Mouse (Mus musculus) heart, postnatal 0 days (tissue): ENCODE measurements around the gene Aspm. TPM values are rescaled to one million over a fixed set of nuclear protein-coding genes. Genes with fewer than 3 reads are reported as not detected.

Source experiments
- ATAC-seq: fragments of 200-750 bp; cut with Nextera tagmentation; 2 replicates; pipeline ENCODE4 v1.8.0; 2017; ENCODE audit warnings: low read depth, moderate number of reproducible peaks, moderate library complexity; ENCODE audit not compliant: insufficient read depth
- DNase-seq: peaks from one replicate; pipeline ENCODE4 v3.0.0-alpha.2; 2016; ENCODE audit warnings: low spot score
- H3K27ac ChIP-seq: fragments of 300-500 bp; sonication (generic); 2 replicates; pipeline ENCODE4 v1.5.1; 2014; ENCODE audit warnings: low read depth, mild to moderate bottlenecking
- H3K27me3 ChIP-seq: fragments of 300-500 bp; sonication (generic); 2 replicates; pipeline ENCODE4 v1.6.1; 2014; ENCODE audit warnings: low read length, mixed read lengths; ENCODE audit not compliant: control insufficient read depth, insufficient read depth
- H3K36me3 ChIP-seq: fragments of 300-500 bp; sonication (generic); replicated peaks from 2 replicates; pipeline ENCODE4 v1.6.1; 2014; ENCODE audit warnings: low read length, mixed read lengths; ENCODE audit not compliant: control insufficient read depth, insufficient read depth
- H3K4me1 ChIP-seq: fragments of 300-500 bp; sonication (generic); 2 replicates; pipeline ENCODE4 v1.6.1; 2014; ENCODE audit warnings: antibody characterized with exemption; ENCODE audit not compliant: control insufficient read depth, insufficient read depth
- H3K4me2 ChIP-seq: fragments of 300-500 bp; sonication (generic); 2 replicates; pipeline ENCODE4 v1.6.1; 2014; ENCODE audit warnings: low read depth, mild to moderate bottlenecking, low read length, moderate library complexity
- H3K4me3 ChIP-seq: fragments of 300-500 bp; sonication (generic); 2 replicates; pipeline ENCODE4 v1.5.1; 2014; ENCODE audit warnings: low read depth, low read length
- H3K9ac ChIP-seq: fragments of 300-500 bp; sonication (generic); replicated peaks from 2 replicates; pipeline ENCODE4 v1.6.1; 2014; ENCODE audit warnings: low read depth, low read length, mixed read lengths
- H3K9me3 ChIP-seq: fragments of 300-500 bp; sonication (generic); replicated peaks from 2 replicates; pipeline ENCODE4 v1.6.1; 2016; ENCODE audit warnings: low read length; ENCODE audit not compliant: control insufficient read depth
- CTCF ChIP-seq: IDR thresholded peaks from 2 replicates; pipeline ENCODE4 v1.5.1; 2016; ENCODE audit warnings: antibody characterized with exemption, control low read depth, low read depth
- EP300 ChIP-seq: IDR thresholded peaks from 2 replicates; pipeline ENCODE4 v1.6.1; 2016; ENCODE audit warnings: antibody characterized with exemption, low read depth
- WGBS: fragments of 180-500 bp; shearing (Covaris S2); extraction: QIAGEN DNeasy Blood & Tissue Kit; methylation state at CpG from one replicate; pipeline ENCODE4 v1.1.7; 2014; 5-methylcytosine and 5-hydroxymethylcytosine counted together
- polyA plus RNA-seq: library from polyadenylated mRNA; unstranded; fragments of >200 nt; fragmentation: Nextera tagmentation; extraction: Ambion mirVana; gene quantifications from 2 replicates; pipeline ENCODE4 v1.2.1, GENCODE M21; 2015
- total RNA-seq: library from RNA; depleted of rRNA; stranded (reverse); fragments of >200 nt; gene quantifications from 2 replicates; pipeline ENCODE4 v1.2.3, GENCODE M21; 2014; ENCODE audit warnings: low replicate concordance; rRNA removed

Gene Aspm
- total and polyA plus RNA-seq, 2 experiments from 2014 or later = 3.8 to 13.6 TPM

- Histone ChIP-seq H3K36me3 (peaks cover 51% of the 10 kb centered on the region), H3K27me3 (no peaks in the 10 kb centered on the region), H3K4me2 (no peak overlapping the region), H3K4me3 (no peak overlapping the region), H3K27ac (no peak overlapping the region), H3K4me1 (no peaks in the 10 kb centered on the region), H3K9ac (no peak overlapping the region), H3K9me3 (no peaks in the 10 kb centered on the region)
- no peak for ATAC-seq
- no peak for DNase-seq
- TF ChIP-seq CTCF (no peak), EP300 (no peak)
- 96% methylated on average over 3 of the region's 3 CpGs for WGBS
Measured at GRCm38 (mm10) chr1:139494630-139495029, 40.1 kb downstream of the Aspm start.

GRCm38 (mm10) chr1:139495408-139495807 is 40.8 kb downstream of the Aspm start:
- H3K4me2 ChIP-seq = no peak overlapping the region
- no peaks in the 10 kb centered on the region for H3K27me3 ChIP-seq
- H3K9ac ChIP-seq = no peak overlapping the region
- H3K9me3 ChIP-seq = no peaks in the 10 kb centered on the region
- H3K36me3 ChIP-seq = peaks cover 44% of the 10 kb centered on the region
- no peak overlapping the region for H3K27ac ChIP-seq
- TF ChIP-seq EP300 (no peak), CTCF (no peak)
- no peak overlapping the region for H3K4me3 ChIP-seq
- WGBS = 86% methylated on average over 2 of the region's 2 CpGs
- DNase-seq (no peak), ATAC-seq (no peak)
- no peaks in the 10 kb centered on the region for H3K4me1 ChIP-seq

GRCm38 (mm10) chr1:139496212-139496611 is 41.6 kb downstream of the Aspm start:
- no peak overlapping the region for H3K4me2 ChIP-seq
- no peak for TF ChIP-seq CTCF
- TF ChIP-seq EP300 = no peak

GRCm38 (mm10) chr1:139499751-139500150 is 45.2 kb downstream of the Aspm start:
- no peaks in the 10 kb centered on the region for H3K9me3 ChIP-seq
- no peak overlapping the region for H3K9ac ChIP-seq
- peaks cover 12% of the 10 kb centered on the region for H3K36me3 ChIP-seq
- H3K4me1 ChIP-seq = no peaks in the 10 kb centered on the region
- H3K27ac ChIP-seq = no peak overlapping the region
- DNase-seq (no peak), ATAC-seq (no peak)
- H3K4me2 ChIP-seq = no peak overlapping the region
- H3K27me3 ChIP-seq = no peaks in the 10 kb centered on the region
- H3K4me3 ChIP-seq = no peak overlapping the region
- TF ChIP-seq CTCF = no peak
- TF ChIP-seq EP300 = no peak

More at GRCm38 (mm10) chr1:139496212-139496611, 41.6 kb downstream of the Aspm start:
- Histone ChIP-seq H3K4me1 (no peaks in the 10 kb centered on the region), H3K27ac (no peak overlapping the region), H3K27me3 (no peaks in the 10 kb centered on the region), H3K4me3 (no peak overlapping the region), H3K9me3 (no peaks in the 10 kb centered on the region), H3K36me3 (peaks cover 37% of the 10 kb centered on the region), H3K9ac (no peak overlapping the region)
- ATAC-seq = no peak
- 69% methylated on average over 3 of the region's 3 CpGs for WGBS
- no peak for DNase-seq

- H3K9me3 ChIP-seq = no peaks in the 10 kb centered on the region
- no peak within 1 kb of the TSS for H3K4me3 ChIP-seq
- no peak within 1 kb of the TSS for H3K4me2 ChIP-seq
- H3K4me1 ChIP-seq = no peaks in the 10 kb centered on the region
- TF ChIP-seq EP300 (no peak), CTCF (no peak)
- H3K36me3 ChIP-seq = no peaks in the 10 kb centered on the region; the same call in 1 of the 2 replicates
- WGBS = 78% methylated on average over 3 of the region's 3 CpGs
- no peak within 1 kb of the TSS for H3K27ac ChIP-seq
- H3K9ac ChIP-seq = no peak within 1 kb of the TSS
- H3K27me3 ChIP-seq = no peaks in the 10 kb centered on the region
- ATAC-seq = no peak
- DNase-seq = no peak
Measured at GRCm38 (mm10) chr1:139501258-139501752, 46.7 kb downstream of the Aspm start, which contains the start of gene F13b. Gene F13b, plus strand, starts transcription at chr1:139501702.

- Histone ChIP-seq H3K36me3 (no peaks in the 10 kb centered on the region), H3K4me3 (no peak overlapping the region), H3K9ac (no peak overlapping the region), H3K27ac (no peak overlapping the region), H3K27me3 (no peaks in the 10 kb centered on the region), H3K4me2 (no peak overlapping the region), H3K4me1 (no peaks in the 10 kb centered on the region), H3K9me3 (no peaks in the 10 kb centered on the region)
- no peak for TF ChIP-seq EP300
- TF ChIP-seq CTCF = no peak
- 82% methylated on average over 12 of the region's 12 CpGs for WGBS
- DNase-seq (no peak), ATAC-seq (no peak)
Measured at GRCm38 (mm10) chr1:139514556-139514955, 60.0 kb downstream of the Aspm start.

Other genes with a start within 250 kb of the Aspm start
- 0.38 TPM in 1 of 2 replicates, not detected in the other for gene Crb1, start 77.7 kb upstream of the Aspm start, total RNA-seq
- 0.12 and 0.16 TPM in 2 replicates for gene Crb1, start 77.7 kb upstream of the Aspm start, polyA plus RNA-seq
- 9.2 and 13.6 TPM in 2 replicates for gene Zbtb41, start 32.5 kb upstream of the Aspm start, total RNA-seq
- 3.7 and 4.5 TPM in 2 replicates for gene Zbtb41, start 32.5 kb upstream of the Aspm start, polyA plus RNA-seq
- gene F13b, start 46.9 kb downstream of the Aspm start, total RNA-seq = not detected in 2 replicates
- gene F13b, start 46.9 kb downstream of the Aspm start, polyA plus RNA-seq = not detected in 2 replicates
- not detected in 2 replicates for gene Cfhr1, start 105.5 kb downstream of the Aspm start, total RNA-seq
- gene Cfhr1, start 105.5 kb downstream of the Aspm start, polyA plus RNA-seq = not detected in 2 replicates